Mouse (Mus musculus) retina, adult 2 months (tissue): ENCODE results near the gene Man2a1.
A peak's percentile ranks its signal among the peaks of the same experiment; 100 is the strongest.

Experiments used
- DNase-seq: peaks from one replicate; pipeline ENCODE4 v3.0.0-alpha.2; 2012; ENCODE audit warnings: low read depth, low spot score

The Man2a1 gene

GRCm38 (mm10) chr17:64600372-64601090, at the start of gene Man2a1:
Gene Man2a1 (plus strand): TSS chr17:64600736.
- peak; percentile 36 for DNase-seq

- DNase-seq, result no peak
These were observed 47.2 kb upstream of the Man2a1 start for GRCm38 (mm10) chr17:64553358-64553757.

- no peak for DNase-seq
These were observed 45.6 kb upstream of the Man2a1 start for GRCm38 (mm10) chr17:64554901-64555300.

GRCm38 (mm10) chr17:64556661-64557445, 43.7 kb upstream of the Man2a1 start:
- no peak for DNase-seq

GRCm38 (mm10) chr17:64558994-64559540, 41.5 kb upstream of the Man2a1 start:
- no peak for DNase-seq

- DNase-seq, result no peak
These were observed 34.1 kb upstream of the Man2a1 start for GRCm38 (mm10) chr17:64566435-64566834.

- DNase-seq, result no peak
These were observed 33.0 kb upstream of the Man2a1 start for GRCm38 (mm10) chr17:64567546-64567945.

- no peak for DNase-seq
These were observed 26.6 kb upstream of the Man2a1 start for GRCm38 (mm10) chr17:64573981-64574380.

- DNase-seq, result no peak
These were observed 25.3 kb upstream of the Man2a1 start for GRCm38 (mm10) chr17:64575240-64575639.

- DNase-seq, result no peak
These were observed 23.1 kb upstream of the Man2a1 start for GRCm38 (mm10) chr17:64577485-64577884.

GRCm38 (mm10) chr17:64578346-64578745, 22.2 kb upstream of the Man2a1 start:
- DNase-seq, result no peak

GRCm38 (mm10) chr17:64579696-64580095, 20.8 kb upstream of the Man2a1 start:
- no peak for DNase-seq

GRCm38 (mm10) chr17:64581133-64581532, 19.4 kb upstream of the Man2a1 start:
- no peak for DNase-seq

GRCm38 (mm10) chr17:64581962-64582361, 18.6 kb upstream of the Man2a1 start:
- DNase-seq, result no peak

GRCm38 (mm10) chr17:64590483-64590882, 10.1 kb upstream of the Man2a1 start:
- no peak for DNase-seq

- no peak for DNase-seq
These were observed 9.2 kb upstream of the Man2a1 start for GRCm38 (mm10) chr17:64591366-64591765.

GRCm38 (mm10) chr17:64592355-64592754, 8.2 kb upstream of the Man2a1 start:
- no peak for DNase-seq

- DNase-seq, result no peak
These were observed 7.7 kb upstream of the Man2a1 start for GRCm38 (mm10) chr17:64592788-64593187.

GRCm38 (mm10) chr17:64597770-64598169, 2.8 kb upstream of the Man2a1 start:
- DNase-seq, result no peak

- no peak for DNase-seq
These were observed 620 bp upstream of the Man2a1 start for GRCm38 (mm10) chr17:64599916-64600315.

- DNase-seq, result no peak
These were observed 685 bp downstream of the Man2a1 start for GRCm38 (mm10) chr17:64601091-64601750.
